Mouse (Mus musculus): Measurements from ENCODE around the gene Ssr2.

- TF ChIP-seq NELFE (IDR thresholded peaks at IDR 0.05; ENCODE audit: low read depth, low read length) (no peak), MAX (IDR thresholded peaks at IDR 0.05; ENCODE audit: low read length) (no peak), CTCF (conservative IDR thresholded peaks at IDR 0.05 in 1 of 2, IDR thresholded peaks at IDR 0.05 in 1 of 2; ENCODE audit: low read depth in 2 of 2, low read length in 2 of 2) (no peak), CHD2 (IDR thresholded peaks at IDR 0.05; ENCODE audit: low read length) (no peak), NRF1 (IDR thresholded peaks at IDR 0.05; ENCODE audit: low read depth, low read length) (no peak), RCOR1 (conservative IDR thresholded peaks at IDR 0.05; ENCODE audit: low read depth, low read length) (no peak), ETS1 (conservative IDR thresholded peaks at IDR 0.05; ENCODE audit: low read depth, low read length) (no peak), POLR2A (IDR thresholded peaks at IDR 0.05; ENCODE audit: low read depth, low read length) (no peak), ZNF384 (IDR thresholded peaks at IDR 0.05; ENCODE audit: low read depth, low read length) (no peak), HCFC1 (IDR thresholded peaks at IDR 0.05; ENCODE audit: low read depth, low read length) (no peak), ELF1 (IDR thresholded peaks at IDR 0.05; ENCODE audit: low read depth, low read length) (no peak), MAFK (IDR thresholded peaks at IDR 0.05; ENCODE audit: insufficient replicate concordance, low read length) (no peak), POLR2AphosphoS2 (IDR thresholded peaks at IDR 0.05; ENCODE audit: low read depth, low read length) (no peak)
These were observed 43.7 kb downstream of the Ssr2 start for GRCm38 (mm10) chr3:88619113-88620097.

Measured in CH12.LX (cell line).